Mouse (Mus musculus): ENCODE measurements around the gene Dtnbp1. TPM values are rescaled to one million over a fixed set of nuclear protein-coding genes. Genes with fewer than 3 reads are reported as not detected.

The Dtnbp1 gene
- polyA plus RNA-seq, 1 experiment from 2014 or later: 148 TPM

GRCm38 (mm10) chr13:44881001-44881400 is 120.9 kb downstream of the Dtnbp1 start:
- Histone ChIP-seq H3K27ac (ENCODE audit: low read depth, low read length) (no peak overlapping the region), H3K4me3 (ENCODE audit: low read depth, low read length) (no peak overlapping the region), H3K9ac (replicated peaks; ENCODE audit: low read depth, low read length) (no peak overlapping the region), H3K4me2 (ENCODE audit: low read depth, low read length) (no peak overlapping the region), H3K36me3 (ENCODE audit: control insufficient read depth, insufficient read depth, low read length) (peaks cover 5% of the 10 kb centered on the region; the same call in 1 of the 2 replicates), H3K4me1 (ENCODE audit: control insufficient read depth, insufficient read depth, low read length) (0 out of 2 replicates have a peak, but pooled peaks cover 15% of the 10 kb centered on the region), H3K9me3 (ENCODE audit: control insufficient read depth, low read length) (no peaks in the 10 kb centered on the region), H3K27me3 (ENCODE audit: control insufficient read depth, insufficient read depth, low read length) (no peaks in the 10 kb centered on the region)
- 83% methylated on average over 4 of the region's 4 CpGs for WGBS
- no peak for ATAC-seq (ENCODE audit: low read depth)

- no peak overlapping the region for H3K4me2 ChIP-seq (ENCODE audit: low read depth, low read length)
- no peak overlapping the region for H3K9ac ChIP-seq (replicated peaks; ENCODE audit: low read depth, low read length)
- H3K4me1 ChIP-seq (ENCODE audit: control insufficient read depth, insufficient read depth, low read length): 0 out of 2 replicates have a peak, but pooled peaks cover 20% of the 10 kb centered on the region
- no peak for ATAC-seq (ENCODE audit: low read depth)
- H3K4me3 ChIP-seq (ENCODE audit: low read depth, low read length): no peak overlapping the region
- WGBS: 52% methylated on average over 2 of the region's 2 CpGs
- H3K9me3 ChIP-seq (ENCODE audit: control insufficient read depth, low read length): no peaks in the 10 kb centered on the region
- peaks cover 5% of the 10 kb centered on the region; the same call in 1 of the 2 replicates for H3K36me3 ChIP-seq (ENCODE audit: control insufficient read depth, insufficient read depth, low read length)
- H3K27me3 ChIP-seq (ENCODE audit: control insufficient read depth, insufficient read depth, low read length): no peaks in the 10 kb centered on the region
- H3K27ac ChIP-seq (ENCODE audit: low read depth, low read length): no peak overlapping the region
These were observed 125.1 kb downstream of the Dtnbp1 start for GRCm38 (mm10) chr13:44876799-44877198.

Other genes with a start within 250 kb of the Dtnbp1 start
- not detected in 2 replicates for gene Gm9817, start 76.5 kb upstream of the Dtnbp1 start, polyA plus RNA-seq (2014; fragmentation: Nextera tagmentation; extraction: Ambion mirVana)